Mouse (Mus musculus) brown adipose tissue, adult 24 weeks (tissue): ENCODE data around the gene Ube2r2. TPM values are rescaled to one million over a fixed set of nuclear protein-coding genes. Genes with fewer than 3 reads are reported as not detected.

Experiments used
- H3K27ac ChIP-seq: fragments of 200-500 bp; replicated peaks from 2 replicates; pipeline ENCODE4 v1.5.1; 2012; ENCODE audit warnings: low read depth, mild to moderate bottlenecking, low read length
- H3K4me1 ChIP-seq: fragments of 200-500 bp; 2 replicates; pipeline ENCODE4 v1.6.1; 2012; ENCODE audit warnings: low read length, mixed read lengths; ENCODE audit not compliant: control insufficient read depth, insufficient read depth, insufficient read length
- H3K4me3 ChIP-seq: fragments of 200-500 bp; 2 replicates; pipeline ENCODE4 v1.5.1; 2012; ENCODE audit warnings: low read depth, mild to moderate bottlenecking, low read length, moderate library complexity; ENCODE audit not compliant: insufficient read depth
- polyA plus RNA-seq: library from polyadenylated mRNA; stranded (reverse); fragments of >200 nt; gene quantifications from 2 replicates; pipeline ENCODE4 v1.2.4, GENCODE M21; 2012; ENCODE audit not compliant: missing spikeins, insufficient read depth, insufficient read length

Gene Ube2r2
- polyA plus RNA-seq, 1 experiment = 124 TPM

DNA sequence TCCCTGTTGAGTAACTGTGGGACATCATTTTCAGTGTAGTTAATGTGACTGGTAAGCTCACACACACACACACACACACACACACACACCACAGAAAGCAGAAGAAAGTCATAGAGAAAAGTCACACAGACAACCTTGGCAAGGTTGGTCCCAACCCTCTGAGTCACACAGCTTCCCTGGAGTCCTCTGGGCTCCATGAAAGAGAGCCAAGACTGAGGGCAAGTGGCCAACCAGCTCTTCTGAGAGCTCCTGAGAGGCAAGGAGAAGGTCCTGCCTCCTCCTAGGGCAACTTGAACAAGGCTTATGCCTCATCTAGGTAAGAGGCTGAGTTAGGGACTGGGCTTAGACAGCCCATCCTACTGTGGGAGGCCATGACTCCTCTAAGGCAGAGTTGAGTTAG, 32.6 kb upstream of the Ube2r2 start:
- H3K4me1 ChIP-seq = no peaks in the 10 kb centered on the region; the same call in 1 of the 2 replicates
- H3K4me3 ChIP-seq = no peak overlapping the region
- H3K27ac ChIP-seq = no peak overlapping the region

DNA sequence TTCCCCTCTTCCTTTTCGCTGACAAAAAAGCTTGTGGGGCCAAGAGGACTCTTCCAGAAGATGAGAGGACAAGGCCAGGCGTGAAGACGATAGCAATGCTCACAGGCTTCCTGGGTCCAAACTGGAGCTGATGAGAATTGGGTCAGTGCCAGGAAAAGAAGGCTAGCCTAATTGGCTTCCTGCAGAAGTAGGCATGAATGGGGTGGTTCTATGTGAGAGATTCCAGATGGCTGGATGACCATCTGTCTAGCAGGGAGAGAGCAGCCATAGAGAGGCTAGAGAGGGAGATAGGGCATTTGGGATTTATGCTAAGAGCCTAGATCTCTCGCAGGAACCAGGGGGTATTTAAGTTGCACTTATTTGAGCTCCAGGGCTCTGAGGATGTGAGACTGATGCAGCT, 28.1 kb upstream of the Ube2r2 start:
- Histone ChIP-seq H3K27ac (no peak overlapping the region), H3K4me1 (no peaks in the 10 kb centered on the region), H3K4me3 (no peak overlapping the region)

DNA sequence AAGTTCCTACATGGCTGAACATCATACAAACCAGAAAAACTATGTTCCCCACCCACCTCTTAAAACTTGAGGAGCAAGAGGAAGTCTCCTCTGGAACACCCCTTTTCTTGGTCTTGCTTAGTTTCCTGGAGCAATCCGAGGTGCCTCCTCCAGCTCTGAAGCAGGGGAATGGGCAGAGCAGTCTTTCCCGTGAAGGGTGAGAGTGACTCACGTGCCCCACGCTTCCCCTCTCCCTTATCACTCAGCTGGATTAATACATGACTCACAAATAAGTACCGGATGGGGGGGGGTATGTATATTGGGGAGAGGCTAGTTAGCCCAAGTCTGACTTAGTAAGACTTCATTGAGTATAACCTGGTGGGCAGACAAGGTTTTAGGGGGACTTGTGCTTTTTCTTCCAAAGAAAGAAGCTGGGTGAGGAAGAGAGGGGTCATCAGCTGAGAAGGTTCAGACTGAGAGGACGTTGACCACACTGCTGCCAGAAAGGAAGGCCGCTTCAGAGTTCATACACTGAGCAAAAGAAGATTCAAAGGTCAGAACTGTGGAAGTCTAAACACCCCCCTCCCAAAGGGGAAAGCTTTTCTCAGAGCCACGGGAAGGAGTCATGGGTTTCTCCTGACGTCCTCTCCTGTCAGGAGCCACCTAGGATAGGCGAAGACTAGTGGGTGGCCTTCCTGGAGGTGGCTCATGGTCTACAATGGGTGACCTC, 26.7 kb upstream of the Ube2r2 start:
- Histone ChIP-seq H3K4me1 (no peaks in the 10 kb centered on the region), H3K27ac (no peak overlapping the region), H3K4me3 (no peak overlapping the region)

DNA sequence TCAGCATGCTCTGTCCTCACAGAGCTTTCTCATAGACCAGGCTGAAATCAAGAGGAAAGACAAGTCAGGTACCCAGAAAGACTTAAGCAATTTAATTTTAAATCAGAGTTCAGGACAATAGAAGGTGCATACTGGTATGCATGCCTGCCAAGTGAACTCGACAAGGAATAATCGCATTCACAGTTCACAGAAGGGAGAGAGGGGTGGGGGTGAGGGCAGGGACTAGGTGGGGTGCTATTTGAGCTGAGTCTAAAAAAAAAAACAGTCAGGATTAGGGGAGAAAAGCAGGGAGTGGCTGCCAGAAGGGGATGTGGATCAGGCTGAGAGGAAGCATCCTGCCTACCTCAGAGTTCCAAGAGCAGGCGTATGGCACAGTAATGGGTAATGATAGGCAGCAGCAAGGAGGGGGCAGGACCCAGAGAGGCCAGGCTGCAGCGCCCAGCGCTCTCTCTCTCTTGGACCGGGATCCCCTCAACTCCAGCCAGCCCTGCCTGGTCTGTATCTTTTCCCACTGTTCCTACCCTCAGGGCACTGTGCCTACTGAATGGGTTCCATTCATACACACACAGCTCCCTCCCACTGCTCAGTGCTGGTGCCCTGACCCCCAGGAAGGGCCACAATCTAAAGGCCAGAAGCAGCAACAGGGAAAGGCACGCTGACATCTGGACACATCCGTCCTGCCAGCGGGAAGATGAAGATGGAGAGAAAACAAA, 21.0 kb upstream of the Ube2r2 start:
- Histone ChIP-seq H3K27ac (no peak overlapping the region), H3K4me1 (no peaks in the 10 kb centered on the region), H3K4me3 (no peak overlapping the region)

DNA sequence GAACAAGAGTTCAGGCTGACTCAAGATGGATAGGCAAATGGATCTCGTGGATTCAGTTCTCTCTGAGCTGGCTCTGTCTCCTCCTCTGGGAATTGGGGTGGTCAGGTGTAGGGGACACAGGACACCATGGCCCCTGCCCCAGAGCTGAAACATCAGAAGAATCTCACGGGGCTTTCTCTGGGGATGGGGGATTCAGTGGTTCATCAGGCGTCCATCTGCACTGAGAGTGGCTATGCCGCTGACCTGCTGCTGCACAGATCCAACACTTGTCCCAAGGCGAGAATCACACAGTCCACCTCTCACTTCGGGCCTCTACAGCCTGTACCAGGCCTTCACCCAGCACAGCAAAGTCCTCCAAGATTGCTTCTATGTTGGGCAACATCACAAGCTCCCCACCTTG, 20.5 kb upstream of the Ube2r2 start:
- H3K27ac ChIP-seq = no peak overlapping the region
- no peak overlapping the region for H3K4me3 ChIP-seq
- H3K4me1 ChIP-seq = no peaks in the 10 kb centered on the region

DNA sequence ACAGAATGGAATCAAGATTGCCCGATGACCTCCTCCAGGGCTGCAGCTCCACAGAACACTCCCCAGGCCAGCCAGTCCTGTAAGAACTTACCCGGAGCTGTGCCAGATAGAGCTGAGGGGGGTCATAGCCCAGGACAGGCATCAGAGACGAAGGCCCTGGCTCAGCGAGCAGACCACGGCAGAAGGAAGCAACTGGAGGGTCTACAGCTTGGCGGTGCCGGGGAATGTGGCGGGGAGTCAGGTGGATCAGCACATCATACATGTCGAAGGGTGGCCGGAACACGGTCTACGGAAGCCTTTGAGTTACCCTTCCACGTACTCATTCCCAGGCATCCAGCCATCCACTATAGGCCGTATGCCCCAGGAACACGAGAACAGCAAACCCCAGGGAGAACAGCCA, 19.8 kb upstream of the Ube2r2 start:
- H3K27ac ChIP-seq = no peak overlapping the region
- no peaks in the 10 kb centered on the region for H3K4me1 ChIP-seq

DNA sequence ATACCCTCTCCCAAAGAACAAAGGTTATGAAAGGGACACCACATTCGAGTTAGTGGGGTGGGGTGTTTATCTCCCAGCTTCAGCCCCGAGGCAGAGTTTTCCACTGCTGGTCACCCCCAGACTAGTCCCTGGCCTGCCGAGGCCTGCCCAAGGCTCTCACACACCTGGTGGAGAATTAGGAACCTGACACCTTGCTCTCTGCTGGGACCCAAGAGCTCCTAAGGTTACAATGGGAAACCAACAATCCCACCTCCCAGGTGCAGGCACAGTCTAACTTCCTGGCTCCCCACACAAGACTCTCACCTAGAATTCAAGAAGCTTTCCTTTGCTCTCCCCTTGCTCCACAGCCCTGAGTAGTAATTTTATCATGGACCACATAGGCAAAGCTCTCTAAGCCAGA, 18.7 kb upstream of the Ube2r2 start:
- no peak overlapping the region for H3K4me3 ChIP-seq
- no peak overlapping the region for H3K27ac ChIP-seq
- no peaks in the 10 kb centered on the region for H3K4me1 ChIP-seq

More for the DNA sequence above, 19.8 kb upstream of the Ube2r2 start:
- H3K4me3 ChIP-seq = no peak overlapping the region

DNA sequence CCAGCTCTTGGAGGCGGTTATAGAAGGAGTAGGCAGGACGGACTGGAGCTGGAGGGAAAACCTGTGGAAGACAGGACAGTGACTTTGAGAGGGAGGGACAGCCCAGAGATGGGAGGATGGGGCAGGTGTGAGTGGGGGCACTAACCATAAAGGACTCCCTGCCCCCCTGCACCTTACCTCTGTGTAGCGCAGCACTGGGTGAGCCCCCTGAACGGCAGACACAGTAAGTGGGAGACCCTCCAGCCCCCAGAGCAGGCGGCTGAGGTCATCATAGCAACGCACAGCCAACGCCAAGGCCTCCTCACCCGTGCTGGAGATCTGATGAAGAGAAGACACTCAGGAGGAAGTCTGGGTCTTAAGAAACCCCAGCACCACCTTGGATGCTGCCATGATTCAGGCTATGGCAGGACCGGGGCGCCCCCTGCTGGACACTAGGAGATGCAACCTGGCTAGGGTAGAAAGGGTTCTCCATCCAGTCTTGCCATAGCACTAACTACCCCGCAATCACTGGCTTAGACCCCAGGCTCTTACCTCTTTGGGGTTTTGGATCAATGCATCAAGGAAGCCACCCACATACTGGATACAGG, 16.7 kb upstream of the Ube2r2 start:
- H3K27ac ChIP-seq = no peak overlapping the region
- H3K4me1 ChIP-seq = 0 out of 2 replicates have a peak, but pooled peaks cover 2% of the 10 kb centered on the region
- H3K4me3 ChIP-seq = no peak overlapping the region

DNA sequence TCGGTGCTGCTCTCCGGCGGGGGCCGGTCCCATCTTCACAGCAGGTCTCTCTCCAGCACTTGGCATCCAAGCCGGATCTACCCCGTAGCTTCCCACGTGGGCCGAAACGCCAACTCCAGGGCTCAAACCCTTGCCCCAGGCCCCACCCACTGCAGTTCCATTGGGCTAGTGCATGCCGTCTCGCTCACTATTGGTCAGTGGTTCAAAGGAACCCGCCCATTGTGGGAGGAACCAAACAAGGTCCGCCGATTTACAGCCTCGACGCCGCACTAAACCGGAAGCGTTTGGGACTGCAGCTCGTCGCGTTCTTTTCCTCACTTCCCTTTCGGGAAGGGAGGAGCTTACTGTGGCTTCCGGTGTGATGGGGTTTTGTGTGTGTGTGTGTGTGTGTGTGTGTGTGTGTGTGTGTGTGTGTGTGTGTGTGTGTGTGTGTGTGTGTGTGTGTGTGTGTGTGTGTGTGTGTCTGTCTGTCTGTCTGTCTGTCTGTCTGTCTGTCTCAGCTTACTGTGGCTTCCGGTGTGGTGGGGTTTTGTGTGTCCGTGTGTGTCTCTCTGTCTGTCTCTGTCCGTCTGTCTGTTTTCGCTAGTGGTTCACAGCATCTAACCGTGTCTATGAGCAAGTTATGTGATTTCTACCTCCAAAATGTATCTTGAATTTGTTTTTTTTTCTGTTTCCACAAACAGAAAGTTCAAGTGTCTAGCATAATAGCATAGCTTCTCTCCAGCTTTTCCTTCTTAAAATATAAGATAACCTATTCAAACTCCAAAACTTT, 11.2 kb upstream of the Ube2r2 start, which contains the start of gene Nol6:
Gene Nol6, minus strand, starts transcription at position 276 of the 772 bp plus-strand sequence.
- H3K4me3 ChIP-seq = peak within 1 kb of the TSS; percentile 68
- H3K27ac ChIP-seq = peak within 1 kb of the TSS; percentile 46

DNA sequence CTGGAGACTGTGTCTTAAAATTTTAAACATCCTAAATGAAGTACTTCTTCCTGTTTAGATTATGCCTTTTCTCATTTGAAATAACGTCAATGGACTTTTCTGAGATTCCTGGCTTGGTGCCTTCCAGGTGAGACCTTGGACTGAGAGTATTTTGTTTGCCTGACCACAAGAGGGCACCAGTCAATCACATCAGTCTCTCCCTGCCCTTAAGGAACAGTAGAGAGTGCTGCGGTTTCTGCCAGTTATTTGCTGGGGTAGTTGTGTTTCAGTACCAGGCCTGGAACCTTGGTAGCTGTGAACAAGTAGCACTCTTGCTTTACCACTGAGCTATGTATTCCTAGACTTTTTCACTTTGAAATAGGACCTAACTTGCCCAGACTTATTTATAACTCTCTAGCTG, 6.1 kb upstream of the Ube2r2 start:
- Histone ChIP-seq H3K4me3 (no peak overlapping the region), H3K27ac (no peak overlapping the region), H3K4me1 (no peaks in the 10 kb centered on the region)

More for the DNA sequence above, 11.2 kb upstream of the Ube2r2 start, which contains the start of gene Nol6:
- H3K4me1 ChIP-seq = 0 out of 2 replicates have a peak, but pooled peaks cover 2% of the 10 kb centered on the region

DNA sequence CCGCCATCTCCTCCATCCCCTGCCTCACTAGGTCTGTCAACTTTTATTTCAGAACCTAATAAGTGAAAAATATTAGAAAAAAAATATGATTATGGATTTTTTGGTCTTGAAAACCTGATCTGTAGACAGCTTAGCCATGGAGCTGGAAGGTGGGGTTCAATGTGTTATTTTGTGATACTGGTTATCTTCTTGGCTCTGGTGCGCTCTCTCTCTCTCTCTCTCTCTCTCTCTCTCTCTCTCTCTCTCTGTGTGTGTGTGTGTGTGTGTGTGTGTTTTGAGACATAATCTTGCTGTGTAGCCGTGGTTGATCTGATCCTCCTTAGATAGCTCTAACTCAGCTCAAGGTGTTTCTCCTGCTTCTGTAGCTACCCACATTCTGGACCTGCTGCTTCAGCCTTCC, 5.7 kb upstream of the Ube2r2 start:
- Histone ChIP-seq H3K27ac (no peak overlapping the region), H3K4me3 (no peak overlapping the region), H3K4me1 (no peaks in the 10 kb centered on the region)

DNA sequence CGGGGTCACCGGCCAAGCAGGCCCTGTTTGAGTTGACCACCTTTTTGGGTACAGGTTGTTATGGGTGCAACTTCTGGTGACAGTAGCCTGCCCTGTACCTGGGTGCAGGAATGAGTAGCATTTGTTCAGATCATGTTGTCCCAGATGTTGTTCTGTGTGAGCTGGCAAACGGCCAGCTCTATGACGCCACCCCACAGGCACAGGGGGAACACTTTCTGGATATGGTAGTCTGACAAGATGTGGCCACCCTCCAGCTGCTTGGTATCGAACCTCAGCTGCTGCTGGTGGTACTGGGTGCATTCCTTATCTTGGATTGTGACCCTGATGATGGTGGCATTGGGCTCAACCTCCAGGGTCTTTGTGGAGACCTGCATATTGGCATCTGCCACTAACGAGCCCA, 3.1 kb upstream of the Ube2r2 start:
- Histone ChIP-seq H3K27ac (no peak overlapping the region), H3K4me3 (no peak overlapping the region), H3K4me1 (no peaks in the 10 kb centered on the region)

DNA sequence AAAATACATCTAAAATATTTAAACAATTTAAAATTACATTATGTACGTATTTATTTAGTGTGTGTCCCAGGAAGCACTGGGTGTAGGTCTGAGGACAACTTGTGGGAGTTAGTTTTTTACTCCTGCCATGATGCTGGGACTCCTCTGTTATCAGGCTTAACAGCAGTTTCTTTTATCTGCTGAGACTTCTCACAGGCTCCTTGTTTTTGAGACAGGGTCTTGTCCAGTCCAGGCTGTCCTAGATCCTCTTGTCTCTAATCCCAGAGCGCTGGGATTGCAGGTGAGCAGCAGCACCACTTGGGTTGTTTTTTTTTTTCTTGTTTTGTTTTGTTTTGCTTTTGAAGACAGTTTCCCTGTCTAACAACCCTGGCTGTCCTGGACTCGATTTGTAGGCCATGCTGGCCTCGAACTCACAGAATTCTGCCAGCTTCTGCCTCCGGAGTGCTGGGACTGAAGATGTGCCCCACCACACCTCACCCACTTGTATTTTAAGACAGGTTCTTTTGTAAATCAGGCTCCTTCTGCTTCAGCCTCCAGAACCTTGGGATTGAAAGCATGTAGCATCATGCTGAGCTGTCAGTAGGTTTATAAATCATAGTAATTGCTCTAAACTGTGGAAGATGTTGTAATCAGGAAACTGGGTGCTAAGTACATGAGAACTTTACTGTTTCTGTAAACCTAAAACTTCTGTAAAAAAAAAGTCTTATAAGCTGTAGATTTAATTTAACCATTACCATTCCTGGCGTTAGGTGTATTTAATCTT, 1.8 kb upstream of the Ube2r2 start:
- no peak overlapping the region for H3K27ac ChIP-seq
- no peak overlapping the region for H3K4me3 ChIP-seq
- no peaks in the 10 kb centered on the region for H3K4me1 ChIP-seq

DNA sequence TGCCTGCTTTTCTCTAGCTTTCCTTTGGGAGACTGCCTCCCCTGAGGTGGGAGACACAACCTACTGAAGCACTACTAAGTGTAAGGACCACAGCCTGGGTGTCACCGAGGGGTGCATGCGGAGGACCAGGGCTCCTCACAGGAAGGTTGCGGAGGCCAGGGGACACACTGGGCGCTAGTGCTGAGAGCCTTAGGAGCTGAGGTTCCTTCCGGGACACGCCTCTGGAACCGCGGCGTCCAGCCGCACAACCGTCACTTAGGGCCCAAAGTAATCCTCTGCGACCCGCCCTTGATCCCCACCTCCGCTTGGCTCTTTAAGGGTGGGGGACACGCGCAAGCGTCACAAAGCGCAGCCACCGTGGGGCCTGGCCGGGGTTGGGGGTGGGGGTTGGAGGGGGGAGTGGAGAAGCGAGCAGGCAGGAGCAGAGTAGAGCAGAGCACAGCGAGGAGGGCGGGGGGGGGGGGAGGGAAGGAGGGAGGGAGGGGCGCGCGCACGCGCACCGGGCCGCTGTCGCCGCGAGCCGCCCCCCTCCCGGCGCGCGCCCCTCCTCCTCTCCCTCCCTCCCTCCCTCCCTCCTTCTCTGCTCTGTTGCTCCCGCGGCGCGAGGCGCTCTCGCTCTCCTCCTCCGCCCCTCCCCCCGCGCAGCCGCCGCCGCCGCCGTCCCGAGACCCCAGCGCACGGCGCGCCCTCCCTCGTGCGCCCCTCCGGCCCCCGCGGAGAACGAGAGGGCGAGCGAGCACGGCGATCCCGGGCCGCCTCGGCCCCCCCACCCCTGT, 420 bp upstream of the Ube2r2 start:
- Histone ChIP-seq H3K27ac (peak overlapping the region; percentile 89), H3K4me1 (peaks cover 5% of the 10 kb centered on the region; the same call in 1 of the 2 replicates), H3K4me3 (peak overlapping the region; percentile 73)
